Mouse (Mus musculus) CH12.LX (cell line): Measurements from ENCODE around the gene Gm15217. TPM values are rescaled to one million over a fixed set of nuclear protein-coding genes. Genes with fewer than 3 reads are reported as not detected.

Experiments used
- DNase-seq: peaks from one replicate; pipeline ENCODE4 v3.0.0-alpha.2; 2013; ENCODE audit errors: extremely low read depth
- H3K27ac ChIP-seq: 2 replicates; pipeline ENCODE4 v1.5.1; 2012; ENCODE audit warnings: low read depth, mild to moderate bottlenecking, control low read depth, moderate library complexity; ENCODE audit not compliant: insufficient read depth
- H3K27me3 ChIP-seq: replicated peaks from 2 replicates; pipeline ENCODE3; 2012; ENCODE audit warnings: inconsistent platforms
- H3K36me3 ChIP-seq, 2 experiments: replicated peaks in 1 of 2; 2 replicates each; pipeline versions ENCODE3 to v1.6.1; 2012; ENCODE audit warnings: inconsistent platforms in 1 of 2, low read length in 1 of 2, mild to moderate bottlenecking in 1 of 2, mixed read lengths in 1 of 2, moderate library complexity in 1 of 2; ENCODE audit not compliant: control insufficient read depth in 1 of 2, insufficient read depth in 1 of 2
- H3K4me1 ChIP-seq, 2 experiments: 2 replicates each; pipeline ENCODE4 v1.6.1; 2012; ENCODE audit warnings: inconsistent platforms in 1 of 2, moderate library complexity in 1 of 2; ENCODE audit not compliant: insufficient read depth in 2 of 2, control insufficient read depth in 1 of 2
- H3K4me2 ChIP-seq: 2 replicates; pipeline ENCODE4 v1.6.1; 2012; ENCODE audit warnings: low read depth, mild to moderate bottlenecking, control low read depth; ENCODE audit not compliant: poor library complexity, insufficient read depth, severe bottlenecking
- H3K4me3 ChIP-seq, 3 experiments: fragments of 150-350 bp in 1 of 3; sonication (generic) in 1 of 3; replicated peaks in 1 of 3; 2 replicates each; pipeline versions ENCODE3 to v1.5.1; 2011 to 2012; ENCODE audit warnings: low read depth in 2 of 3, low read length in 2 of 3, mild to moderate bottlenecking in 2 of 3, moderate library complexity in 2 of 3, control low read depth in 1 of 3, improper control_type of control experiment in 1 of 3, inconsistent platforms in 1 of 3, mixed read lengths in 1 of 3; ENCODE audit not compliant: poor library complexity in 1 of 3
- H3K79me2 ChIP-seq: replicated peaks from 2 replicates; pipeline ENCODE4 v1.6.1; 2012; ENCODE audit warnings: mild to moderate bottlenecking, moderate library complexity; ENCODE audit not compliant: control insufficient read depth, poor library complexity, insufficient read depth, severe bottlenecking; ENCODE audit errors: extremely low read depth
- H3K9ac ChIP-seq: 2 replicates; pipeline ENCODE4 v1.6.1; 2012; ENCODE audit warnings: low read depth, mild to moderate bottlenecking, control low read depth, moderate library complexity; ENCODE audit not compliant: insufficient read depth
- H3K9me3 ChIP-seq: replicated peaks from 2 replicates; pipeline ENCODE3; 2012; ENCODE audit warnings: low read length, inconsistent platforms, mixed read lengths
- BHLHE40 ChIP-seq: IDR thresholded peaks from 2 replicates; pipeline ENCODE4 v1.6.1; 2011; ENCODE audit warnings: mild to moderate bottlenecking, low read depth, low read length, improper control_type of control experiment
- CTCF ChIP-seq, 2 experiments: IDR thresholded peaks in 1 of 2; conservative IDR thresholded peaks in 1 of 2; 2 replicates each; pipeline ENCODE4 v1.5.1; 2011 to 2012; ENCODE audit warnings: low read depth in 2 of 2, low read length in 2 of 2, improper control_type of control experiment in 1 of 2, inconsistent platforms in 1 of 2, mild to moderate bottlenecking in 1 of 2, moderate library complexity in 1 of 2
- E2F4 ChIP-seq: IDR thresholded peaks from 2 replicates; pipeline ENCODE4 v1.6.1; 2011; ENCODE audit warnings: low read depth, low read length, improper control_type of control experiment; ENCODE audit not compliant: insufficient replicate concordance
- ELF1 ChIP-seq: IDR thresholded peaks from 2 replicates; pipeline ENCODE4 v1.6.1; 2014; ENCODE audit warnings: low read depth, mild to moderate bottlenecking, inconsistent platforms, low read length, improper control_type of control experiment
- EP300 ChIP-seq: IDR thresholded peaks from 2 replicates; pipeline ENCODE4 v1.6.1; 2011; ENCODE audit warnings: low read length, improper control_type of control experiment
- HCFC1 ChIP-seq: IDR thresholded peaks from 2 replicates; pipeline ENCODE4 v1.6.1; 2012; ENCODE audit warnings: low read depth, mild to moderate bottlenecking, inconsistent platforms, low read length, improper control_type of control experiment
- JUND ChIP-seq: conservative IDR thresholded peaks from 2 replicates; pipeline ENCODE4 v1.6.1; 2011; ENCODE audit warnings: low read depth, low read length, improper control_type of control experiment
- KAT2A ChIP-seq: IDR thresholded peaks from 2 replicates; pipeline ENCODE4 v1.6.1; 2012; ENCODE audit warnings: low read length, improper control_type of control experiment, inconsistent platforms; ENCODE audit not compliant: insufficient replicate concordance
- MAX ChIP-seq: IDR thresholded peaks from 2 replicates; pipeline ENCODE4 v1.6.1; 2011; ENCODE audit warnings: low read length, improper control_type of control experiment
- MEF2A ChIP-seq: IDR thresholded peaks from 2 replicates; pipeline ENCODE4 v1.6.1; 2014; ENCODE audit warnings: low read depth, mild to moderate bottlenecking, inconsistent platforms, low read length, improper control_type of control experiment, borderline replicate concordance
- MYC ChIP-seq: IDR thresholded peaks from 2 replicates; pipeline ENCODE4 v1.6.1; 2011; ENCODE audit warnings: low read depth, mild to moderate bottlenecking, improper control_type of control experiment, low read length
- NELFE ChIP-seq: IDR thresholded peaks from 2 replicates; pipeline ENCODE4 v1.6.1; 2011; ENCODE audit warnings: low read depth, low read length, improper control_type of control experiment
- NRF1 ChIP-seq: IDR thresholded peaks from 2 replicates; pipeline ENCODE4 v1.6.1; 2014; ENCODE audit warnings: low read depth, mild to moderate bottlenecking, inconsistent platforms, low read length, improper control_type of control experiment, moderate library complexity
- PAX5 ChIP-seq: IDR thresholded peaks from 2 replicates; pipeline ENCODE4 v1.6.1; 2012; ENCODE audit warnings: low read length, inconsistent platforms, mixed read lengths
- RAD21 ChIP-seq: IDR thresholded peaks from 2 replicates; pipeline ENCODE4 v1.6.1; 2011; ENCODE audit warnings: low read depth, mild to moderate bottlenecking, low read length, improper control_type of control experiment, moderate library complexity
- SMC3 ChIP-seq: IDR thresholded peaks from 2 replicates; pipeline ENCODE4 v1.6.1; 2011; ENCODE audit warnings: low read depth, low read length, improper control_type of control experiment
- UBTF ChIP-seq: IDR thresholded peaks from 2 replicates; pipeline ENCODE4 v1.6.1; 2012; ENCODE audit warnings: low read depth, mild to moderate bottlenecking, inconsistent platforms, low read length, improper control_type of control experiment, moderate library complexity
- USF1 ChIP-seq: IDR thresholded peaks from 2 replicates; pipeline ENCODE4 v1.6.1; 2014; ENCODE audit warnings: low read depth, mild to moderate bottlenecking, inconsistent platforms, low read length, improper control_type of control experiment
- USF2 ChIP-seq: conservative IDR thresholded peaks from 2 replicates; pipeline ENCODE4 v1.6.1; 2011; ENCODE audit warnings: low read depth, low read length, improper control_type of control experiment
- ZKSCAN1 ChIP-seq: IDR thresholded peaks from 2 replicates; pipeline ENCODE4 v1.6.1; 2012; ENCODE audit warnings: low read depth, inconsistent platforms, low read length, improper control_type of control experiment, borderline replicate concordance
- ZMIZ1 ChIP-seq: IDR thresholded peaks from 2 replicates; pipeline ENCODE4 v1.6.1; 2012; ENCODE audit warnings: low read depth, mild to moderate bottlenecking, inconsistent platforms, low read length, improper control_type of control experiment
- dilution Hi-C: fragments of 300-500 bp; cut with MboI; formaldehyde crosslinking; loops from 2 replicates; pipeline ENCODE4 v1.14.3; 2020; ENCODE audit warnings: low sequenced_read_pairs; ENCODE audit not compliant: extremely low pct_unique_long_range_greater_than_20kb, extremely low pct_ligation_motif_present
- in situ Hi-C: fragments of 300-500 bp; cut with MboI; formaldehyde crosslinking; loops from 3 replicates; pipeline ENCODE4 v1.14.3; 2019; ENCODE audit warnings: low sequenced_read_pairs, low pct_ligation_motif_present, low pct_unique_long_range_greater_than_20kb, mixed read lengths
- polyA plus RNA-seq: library from polyadenylated mRNA; unstranded; fragments of >175 nt; gene quantifications from 2 replicates; pipeline ENCODE4 v1.2.1, GENCODE M21; 2012; ENCODE audit warnings: low read depth; ENCODE audit not compliant: insufficient read length
- total RNA-seq, 2 experiments: library from RNA; depleted of rRNA; stranded (reverse); fragments of 300-350 nt in 1 of 2; fragments of >200 nt in 1 of 2; gene quantifications; 2 replicates each; pipeline ENCODE4 v1.2.3; 2012 to 2014

Gm15217 gene
- total and polyA plus RNA-seq, 3 experiments: not detected

GRCm38 (mm10) chr14:46338801-46339200 is 40.4 kb upstream of the Gm15217 start:
- dilution Hi-C loops: no loop called here
- H3K9me3 ChIP-seq: no peaks in the 10 kb centered on the region
- no peaks in the 10 kb centered on the region for H3K27me3 ChIP-seq
- H3K4me2 ChIP-seq: no peak overlapping the region
- DNase-seq: no peak
- in situ Hi-C loops: no loop called here
- H3K4me1 ChIP-seq: peaks cover 0 to 6% of the 10 kb centered on the region in 2 experiments; a peak in 2 of 4 replicates
- H3K36me3 ChIP-seq: no peaks in the 10 kb centered on the region
- no peak overlapping the region for H3K9ac ChIP-seq
- H3K27ac ChIP-seq: no peak overlapping the region
- no peak overlapping the region for H3K4me3 ChIP-seq
- no peak for TF ChIP-seq MYC
- TF ChIP-seq USF2: no peak
- no peak for TF ChIP-seq MEF2A
- no peak for TF ChIP-seq HCFC1
- TF ChIP-seq ZKSCAN1: no peak
- no peak for TF ChIP-seq NRF1
- TF ChIP-seq BHLHE40: no peak
- TF ChIP-seq SMC3: no peak
- TF ChIP-seq ZMIZ1: no peak
- TF ChIP-seq ELF1: no peak
- TF ChIP-seq PAX5: no peak
- no peak for TF ChIP-seq EP300
- no peaks in the 10 kb centered on the region for H3K79me2 ChIP-seq

- dilution Hi-C loops (no loop called here), in situ Hi-C loops (no loop called here)
- no peaks in the 10 kb centered on the region for H3K79me2 ChIP-seq
- no peak overlapping the region for H3K9ac ChIP-seq
- no peak overlapping the region for H3K27ac ChIP-seq
- H3K4me2 ChIP-seq: no peak overlapping the region
- no peaks in the 10 kb centered on the region for H3K4me1 ChIP-seq
- no peak for DNase-seq
- no peak overlapping the region for H3K4me3 ChIP-seq
- H3K36me3 ChIP-seq: no peaks in the 10 kb centered on the region
- no peak for TF ChIP-seq KAT2A
- TF ChIP-seq CTCF (conservative IDR thresholded peaks at IDR 0.05 in 1 of 2, IDR thresholded peaks at IDR 0.05 in 1 of 2; ENCODE audit: low read depth in 2 of 2, low read length in 2 of 2): no peak
- TF ChIP-seq MAX: no peak
- no peak for TF ChIP-seq USF1
- TF ChIP-seq JUND: no peak
- TF ChIP-seq MEF2A: no peak
- no peak for TF ChIP-seq ELF1
- no peak for TF ChIP-seq RAD21
- TF ChIP-seq BHLHE40: no peak
- TF ChIP-seq E2F4: no peak
- TF ChIP-seq EP300: no peak
- no peak for TF ChIP-seq NELFE
- TF ChIP-seq UBTF: no peak
- no peaks in the 10 kb centered on the region for H3K27me3 ChIP-seq
- H3K9me3 ChIP-seq: no peaks in the 10 kb centered on the region
Measured at GRCm38 (mm10) chr14:46344750-46345149, 34.5 kb upstream of the Gm15217 start.
